Mouse (Mus musculus) heart, postnatal 0 days (tissue): Measurements from ENCODE around the gene Car7. TPM values are rescaled to one million over a fixed set of nuclear protein-coding genes. Genes with fewer than 3 reads are reported as not detected.
"Not testable (repeated sequence)": the region's sequence is repeated elsewhere in the genome, so short reads cannot be mapped to it uniquely, and the experiment has no call there.

Source experiments
- ATAC-seq: fragments of 200-750 bp; cut with Nextera tagmentation; 2 replicates; pipeline ENCODE4 v1.8.0; 2017; ENCODE audit warnings: low read depth, moderate number of reproducible peaks, moderate library complexity; ENCODE audit not compliant: insufficient read depth
- DNase-seq: peaks from one replicate; pipeline ENCODE4 v3.0.0-alpha.2; 2016; ENCODE audit warnings: low spot score
- H3K27ac ChIP-seq: fragments of 300-500 bp; sonication (generic); 2 replicates; pipeline ENCODE4 v1.5.1; 2014; ENCODE audit warnings: low read depth, mild to moderate bottlenecking
- H3K27me3 ChIP-seq: fragments of 300-500 bp; sonication (generic); 2 replicates; pipeline ENCODE4 v1.6.1; 2014; ENCODE audit warnings: low read length, mixed read lengths; ENCODE audit not compliant: control insufficient read depth, insufficient read depth
- H3K36me3 ChIP-seq: fragments of 300-500 bp; sonication (generic); replicated peaks from 2 replicates; pipeline ENCODE4 v1.6.1; 2014; ENCODE audit warnings: low read length, mixed read lengths; ENCODE audit not compliant: control insufficient read depth, insufficient read depth
- H3K4me1 ChIP-seq: fragments of 300-500 bp; sonication (generic); 2 replicates; pipeline ENCODE4 v1.6.1; 2014; ENCODE audit warnings: antibody characterized with exemption; ENCODE audit not compliant: control insufficient read depth, insufficient read depth
- H3K4me2 ChIP-seq: fragments of 300-500 bp; sonication (generic); 2 replicates; pipeline ENCODE4 v1.6.1; 2014; ENCODE audit warnings: low read depth, mild to moderate bottlenecking, low read length, moderate library complexity
- H3K4me3 ChIP-seq: fragments of 300-500 bp; sonication (generic); 2 replicates; pipeline ENCODE4 v1.5.1; 2014; ENCODE audit warnings: low read depth, low read length
- H3K9ac ChIP-seq: fragments of 300-500 bp; sonication (generic); replicated peaks from 2 replicates; pipeline ENCODE4 v1.6.1; 2014; ENCODE audit warnings: low read depth, low read length, mixed read lengths
- H3K9me3 ChIP-seq: fragments of 300-500 bp; sonication (generic); replicated peaks from 2 replicates; pipeline ENCODE4 v1.6.1; 2016; ENCODE audit warnings: low read length; ENCODE audit not compliant: control insufficient read depth
- CTCF ChIP-seq: IDR thresholded peaks from 2 replicates; pipeline ENCODE4 v1.5.1; 2016; ENCODE audit warnings: antibody characterized with exemption, control low read depth, low read depth
- EP300 ChIP-seq: IDR thresholded peaks from 2 replicates; pipeline ENCODE4 v1.6.1; 2016; ENCODE audit warnings: antibody characterized with exemption, low read depth
- WGBS: fragments of 180-500 bp; shearing (Covaris S2); extraction: QIAGEN DNeasy Blood & Tissue Kit; methylation state at CpG from one replicate; pipeline ENCODE4 v1.1.7; 2014; 5-methylcytosine and 5-hydroxymethylcytosine counted together
- polyA plus RNA-seq: library from polyadenylated mRNA; unstranded; fragments of >200 nt; fragmentation: Nextera tagmentation; extraction: Ambion mirVana; gene quantifications from 2 replicates; pipeline ENCODE4 v1.2.1, GENCODE M21; 2015
- total RNA-seq: library from RNA; depleted of rRNA; stranded (reverse); fragments of >200 nt; gene quantifications from 2 replicates; pipeline ENCODE4 v1.2.3, GENCODE M21; 2014; ENCODE audit warnings: low replicate concordance

The Car7 gene
- total and polyA plus RNA-seq, 2 experiments from 2014 or later: 0.99 to 3.6 TPM

DNA sequence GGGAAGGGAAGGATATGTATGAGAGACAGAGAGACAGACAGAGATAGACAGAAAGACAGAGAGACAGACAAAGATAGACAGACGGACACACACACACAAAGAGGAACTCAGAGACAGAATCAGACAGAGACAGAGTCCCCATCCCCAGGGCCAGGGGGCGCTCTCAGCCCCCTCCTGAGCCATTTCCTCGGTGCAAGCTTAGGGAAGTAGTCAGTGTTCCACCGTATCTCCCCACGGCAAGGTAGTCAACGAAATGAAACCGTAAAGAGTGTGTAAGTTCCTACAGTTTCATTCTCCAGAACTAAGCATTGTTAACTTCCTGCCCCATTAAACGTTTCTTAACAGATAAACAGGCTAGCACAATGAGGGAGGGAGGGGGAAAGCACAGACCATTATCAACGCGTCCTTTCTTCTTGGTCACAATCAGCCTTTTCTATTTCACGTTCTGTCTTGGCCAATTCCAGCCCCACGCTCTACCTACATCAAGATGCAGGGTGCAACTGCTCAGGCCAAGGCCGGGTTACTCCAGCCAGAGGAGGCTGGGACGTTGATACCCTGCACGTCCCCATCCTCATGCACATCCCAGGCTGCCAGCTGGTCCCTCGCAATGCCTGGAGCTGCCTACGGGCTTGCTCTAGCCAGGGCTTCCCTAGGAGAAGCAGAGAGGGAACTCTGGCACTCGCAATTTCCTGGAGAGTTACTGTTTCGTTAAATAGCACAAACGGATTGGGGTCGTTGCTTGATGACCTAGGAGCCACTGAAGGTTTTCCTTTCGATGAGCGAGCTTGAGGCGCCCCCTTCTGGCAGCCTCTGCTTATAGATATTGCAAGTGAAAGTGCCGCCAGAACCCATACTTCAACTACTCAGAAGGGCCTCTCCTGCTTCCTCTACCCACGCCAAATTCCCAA is 36.2 kb downstream of the Car7 start:
- Histone ChIP-seq H3K36me3 (no peaks in the 10 kb centered on the region), H3K4me2 (peak overlapping the region; percentile 85), H3K27me3 (no peaks in the 10 kb centered on the region), H3K9me3 (no peaks in the 10 kb centered on the region), H3K4me3 (peak overlapping the region; percentile 44), H3K27ac (no peak overlapping the region), H3K9ac (peak overlapping the region; percentile 7; the same call in 1 of the 2 replicates), H3K4me1 (0 out of 2 replicates have a peak, but pooled peaks cover 3% of the 10 kb centered on the region)
- WGBS: 4% methylated on average over 26 of the region's 26 CpGs
- ATAC-seq (peak; percentile 65), DNase-seq (peak; percentile 56)
- TF ChIP-seq CTCF (peak; percentile 72), EP300 (no peak)

DNA sequence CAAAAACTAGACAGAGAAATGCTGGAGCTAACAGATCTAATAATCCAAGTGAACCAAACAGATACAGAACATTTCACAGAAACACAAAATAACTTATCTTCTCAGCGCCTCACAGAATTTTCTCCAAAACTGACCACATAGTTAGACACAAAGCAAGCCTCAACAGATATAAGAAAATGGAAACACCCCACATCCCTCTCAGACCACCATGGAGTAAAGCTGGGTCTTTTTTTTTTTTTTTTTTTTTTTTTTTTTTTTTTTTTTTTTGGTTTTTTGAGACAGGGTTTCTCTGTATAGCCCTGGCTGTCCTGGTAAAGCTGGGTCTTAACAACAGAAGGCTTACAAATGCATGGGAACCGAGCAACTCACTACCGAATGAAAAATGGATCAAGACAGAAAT is 42.3 kb downstream of the Car7 start:
- H3K4me1 ChIP-seq: no peaks in the 10 kb centered on the region
- no peaks in the 10 kb centered on the region for H3K36me3 ChIP-seq
- H3K4me3 ChIP-seq: no peak overlapping the region
- H3K27ac ChIP-seq: no peak overlapping the region
- ATAC-seq: no peak
- no peak for DNase-seq
- H3K4me2 ChIP-seq: no peak overlapping the region
- no peaks in the 10 kb centered on the region for H3K27me3 ChIP-seq
- TF ChIP-seq CTCF: no peak
- no peak for TF ChIP-seq EP300
- 86% methylated on average over 3 of the region's 3 CpGs for whole genome bisulfite sequencing
- no peaks in the 10 kb centered on the region for H3K9me3 ChIP-seq
- H3K9ac ChIP-seq: no peak overlapping the region

DNA sequence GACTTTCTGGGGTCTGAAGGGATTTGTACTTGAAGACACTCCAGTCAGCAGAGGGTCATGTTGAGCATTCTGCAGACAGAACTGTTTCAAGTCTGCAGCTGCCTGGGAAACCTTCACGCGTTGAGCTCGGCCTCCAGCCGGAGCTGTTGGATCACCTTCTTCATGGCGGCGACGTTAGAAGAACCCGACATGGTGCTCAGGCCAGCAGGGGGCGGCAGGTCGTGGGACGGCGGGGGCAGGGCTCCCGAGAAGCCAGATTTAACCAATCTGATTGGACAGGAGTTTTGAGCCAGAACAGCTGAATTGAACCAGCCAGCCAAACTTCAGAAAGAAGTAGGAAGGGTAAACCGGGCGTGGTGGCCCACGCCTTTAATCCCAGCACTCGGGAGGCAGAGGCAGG is 43.1 kb downstream of the Car7 start:
- H3K27me3 ChIP-seq, H3K4me1 ChIP-seq, ATAC-seq, H3K4me2 ChIP-seq, H3K36me3 ChIP-seq, DNase-seq, H3K27ac ChIP-seq, H3K4me3 ChIP-seq, H3K9ac ChIP-seq, H3K9me3 ChIP-seq: not testable (repeated sequence)
- 69% methylated on average over 17 of the region's 17 CpGs for WGBS

- Histone ChIP-seq H3K4me2 (no peak overlapping the region), H3K4me3 (no peak overlapping the region), H3K4me1 (no peaks in the 10 kb centered on the region), H3K27ac (no peak overlapping the region), H3K9ac (no peak overlapping the region), H3K27me3 (no peaks in the 10 kb centered on the region), H3K9me3 (peaks cover 6% of the 10 kb centered on the region; the same call in 1 of the 2 replicates), H3K36me3 (no peaks in the 10 kb centered on the region)
- ATAC-seq (no peak), DNase-seq (no peak)
- no peak for TF ChIP-seq CTCF
- TF ChIP-seq EP300: no peak
- 45% methylated on average over 1 of the region's 1 CpGs for WGBS
Measured at GRCm38 (mm10) chr8:104584522-104584921, 50.0 kb downstream of the Car7 start.

GRCm38 (mm10) chr8:104590284-104590683 is 55.8 kb downstream of the Car7 start:
- H3K27ac ChIP-seq: no peak overlapping the region

More at GRCm38 (mm10) chr8:104590284-104590683, 55.8 kb downstream of the Car7 start:
- H3K9me3 ChIP-seq: no peaks in the 10 kb centered on the region
- TF ChIP-seq EP300: no peak
- TF ChIP-seq CTCF: no peak
- peaks cover 6% of the 10 kb centered on the region for H3K4me1 ChIP-seq
- H3K27me3 ChIP-seq: no peaks in the 10 kb centered on the region
- no peak overlapping the region for H3K4me2 ChIP-seq
- no peak overlapping the region for H3K4me3 ChIP-seq
- no peak overlapping the region for H3K9ac ChIP-seq
- H3K36me3 ChIP-seq: peaks cover 17% of the 10 kb centered on the region
- no peak for DNase-seq
- ATAC-seq: no peak
- 79% methylated on average over 3 of the region's 3 CpGs for WGBS
